Mouse (Mus musculus) lung, postnatal 14 days (tissue): ENCODE measurements at regions not wholly inside any gene's neighbourhood (a gene's known extent, or its start where the extent isn't known, plus 50 kb on each side); places are given as distances from the start of the nearest gene placed in this dataset.

Experiments
- DNase-seq: peaks from one replicate; pipeline ENCODE4 v3.0.0; 2021

GRCm38 (mm10) chr2:172776485-172776884, 163.6 kb downstream of the Bmp7 start:
- no peak for DNase-seq

GRCm38 (mm10) chr2:172777774-172778173, 162.3 kb downstream of the Bmp7 start:
- no peak for DNase-seq

GRCm38 (mm10) chr2:172779096-172779495, 161.0 kb downstream of the Bmp7 start:
- DNase-seq: no peak

DNA sequence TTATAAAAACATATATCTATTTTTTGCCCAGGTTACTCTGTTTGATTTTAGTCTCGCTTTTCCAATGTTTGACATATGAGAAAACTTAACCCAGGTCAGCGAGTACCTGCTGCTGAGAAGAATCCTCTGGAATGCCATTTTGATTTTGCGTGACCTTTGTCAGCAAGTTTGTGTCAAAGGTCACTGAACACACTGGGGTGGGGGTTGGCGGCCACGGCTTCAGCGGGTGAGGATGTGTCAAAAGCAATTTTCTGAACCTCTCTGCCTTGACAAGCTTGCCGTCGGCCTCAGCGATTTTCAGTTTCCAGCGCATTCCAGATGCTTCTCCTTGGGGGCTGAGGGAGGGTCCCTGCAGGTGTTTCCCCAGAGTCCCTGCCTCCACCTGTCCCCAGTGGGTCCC, 157.4 kb downstream of the Bmp7 start:
- DNase-seq: no peak

- no peak for DNase-seq
Measured at GRCm38 (mm10) chr2:172786297-172786696, 153.8 kb downstream of the Bmp7 start.

DNA sequence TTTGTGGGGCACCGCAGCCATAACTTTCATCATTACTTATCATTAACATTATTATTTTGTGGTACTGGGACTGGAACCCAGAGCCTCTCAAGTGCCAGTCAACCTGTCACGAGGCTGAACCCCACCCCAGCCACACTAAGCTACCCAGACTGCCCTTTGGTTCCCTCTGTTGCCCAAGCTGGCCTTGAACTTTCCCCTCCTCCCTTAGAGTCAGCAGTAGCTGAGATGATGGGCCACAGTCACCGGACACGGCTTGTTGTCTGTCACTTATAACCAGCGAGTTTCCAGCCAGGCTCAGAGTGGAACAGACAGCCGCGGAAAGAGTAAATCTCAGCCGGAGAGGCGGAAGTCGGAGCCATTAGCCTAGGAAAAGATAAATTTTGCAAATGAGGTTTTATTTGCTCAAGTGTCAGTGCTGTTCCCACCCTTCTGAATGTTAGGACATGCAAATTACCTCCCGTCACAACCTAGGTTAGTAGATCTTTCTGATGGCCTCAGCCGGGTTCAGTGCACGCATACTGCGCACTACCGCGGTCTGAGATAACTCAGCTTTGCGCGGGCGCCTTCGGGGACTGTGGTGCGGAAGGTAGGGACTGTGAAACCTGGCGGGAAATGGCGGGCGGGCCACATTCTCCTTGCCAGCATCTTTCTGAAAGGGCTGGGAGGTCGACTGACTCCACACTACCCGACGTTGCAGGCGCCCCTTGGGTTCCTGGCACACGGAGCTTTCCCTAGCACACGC, 152.7 kb downstream of the Bmp7 start:
- no peak for DNase-seq

- no peak for DNase-seq
Measured at GRCm38 (mm10) chr2:172789260-172789659, 150.9 kb downstream of the Bmp7 start.

- DNase-seq: no peak
Measured at GRCm38 (mm10) chr2:172792555-172792954, 147.6 kb downstream of the Bmp7 start.

DNA sequence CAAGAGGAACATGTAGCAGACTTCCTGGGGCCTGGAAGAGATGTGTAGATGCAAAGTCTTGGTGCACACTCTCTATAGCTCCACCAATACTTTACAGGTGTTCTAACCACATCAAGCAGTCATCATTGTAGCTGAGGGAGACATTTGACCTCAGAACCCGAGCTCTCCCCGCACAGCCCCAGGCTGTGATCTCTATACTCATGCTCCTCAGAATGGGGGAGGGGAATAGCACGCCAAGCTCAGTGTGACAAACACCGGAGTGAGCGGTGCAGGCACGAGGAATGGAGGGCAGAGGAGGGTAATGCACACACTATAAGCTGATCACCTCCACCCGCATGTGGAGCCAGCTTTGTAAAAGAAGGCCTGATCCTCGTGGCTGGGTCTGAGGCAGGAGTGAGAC, 146.1 kb downstream of the Bmp7 start:
- DNase-seq: no peak

- DNase-seq: no peak
Measured at GRCm38 (mm10) chr2:172794771-172795170, 145.3 kb downstream of the Bmp7 start.

- DNase-seq: peak; percentile 16
Measured at GRCm38 (mm10) chr2:172796104-172796503, 144.0 kb downstream of the Bmp7 start.

DNA sequence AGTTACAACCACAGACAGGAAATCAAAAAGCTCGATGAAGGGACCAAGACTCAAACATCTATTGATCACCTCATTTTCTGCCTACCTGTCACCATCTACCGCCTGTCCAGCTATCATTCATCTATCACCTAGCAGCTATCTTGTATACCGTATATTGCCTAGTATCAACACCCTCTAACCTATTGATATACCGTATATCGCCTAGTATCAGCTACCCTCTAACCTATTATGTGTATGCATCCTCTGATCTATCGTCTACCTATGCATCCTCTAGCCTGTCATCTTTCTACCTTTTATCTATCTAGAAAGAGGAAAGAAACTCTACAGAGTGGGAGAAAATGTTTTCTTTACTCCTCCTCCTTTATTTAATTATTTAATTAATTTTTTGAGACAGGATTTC, 143.2 kb downstream of the Bmp7 start:
- no peak for DNase-seq

DNA sequence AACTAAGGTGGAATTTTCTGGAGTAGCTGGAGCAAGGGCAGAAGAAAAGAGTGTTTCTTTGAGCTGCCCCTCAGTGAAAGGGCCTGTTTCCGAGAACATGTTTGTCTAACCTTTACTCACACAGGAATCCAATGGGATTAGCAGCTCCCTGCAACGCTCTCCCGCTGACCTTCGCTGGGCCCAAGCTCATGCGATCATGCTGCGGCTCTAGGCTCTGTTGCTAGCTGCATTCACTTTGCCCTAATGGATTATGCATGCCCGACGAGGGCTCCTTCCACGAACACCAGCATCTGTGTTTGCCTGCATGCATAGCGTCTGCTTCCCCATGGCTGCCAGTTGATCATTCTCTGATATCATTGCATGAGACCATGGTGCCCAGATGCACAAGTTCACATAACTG, 140.2 kb downstream of the Bmp7 start:
- DNase-seq: no peak

GRCm38 (mm10) chr2:172800801-172801200, 139.3 kb downstream of the Bmp7 start:
- DNase-seq: no peak

DNA sequence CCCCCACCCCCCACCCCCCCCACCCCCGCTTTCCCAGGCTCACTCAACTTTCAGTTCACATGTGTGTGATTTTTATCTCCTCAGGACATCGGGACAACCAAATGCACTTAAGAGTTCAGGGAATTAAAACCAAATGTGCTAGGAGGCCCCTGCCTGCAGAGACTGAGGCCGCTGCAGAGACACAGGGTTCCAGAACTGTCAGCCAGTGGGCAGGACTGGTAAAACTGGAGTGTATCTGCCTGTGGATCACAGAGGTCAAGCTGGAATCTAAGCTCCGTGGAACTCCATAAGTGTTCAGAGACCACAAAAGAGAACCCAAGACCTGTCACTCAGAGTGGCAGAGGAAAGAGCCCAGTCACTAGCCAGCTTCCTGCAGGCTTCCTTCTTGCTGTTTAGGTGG, 138.3 kb downstream of the Bmp7 start:
- DNase-seq: no peak

- no peak for DNase-seq
Measured at GRCm38 (mm10) chr2:172807446-172807845, 132.7 kb downstream of the Bmp7 start.

DNA sequence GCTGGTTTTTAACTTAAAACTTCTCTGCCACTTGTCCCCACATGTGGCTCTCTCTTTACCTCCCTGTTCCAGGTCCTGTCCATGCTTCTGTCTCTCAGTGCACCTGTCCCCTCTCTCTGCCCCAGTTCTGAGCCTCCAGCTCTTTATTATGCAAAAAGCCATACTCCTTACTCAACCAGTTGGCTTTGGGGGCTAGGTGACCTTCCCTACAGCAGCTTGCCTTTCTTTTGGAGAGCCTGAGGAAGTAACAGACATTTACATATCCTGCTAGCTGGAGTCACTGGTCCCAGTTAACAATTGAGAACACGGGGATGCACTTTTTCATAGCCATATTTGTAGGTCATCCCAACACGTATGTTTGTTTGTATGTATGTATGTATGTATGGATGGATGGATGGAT, 130.8 kb downstream of the Bmp7 start:
- DNase-seq: no peak

GRCm38 (mm10) chr2:172813319-172813718, 126.8 kb downstream of the Bmp7 start:
- DNase-seq: no peak

- no peak for DNase-seq
Measured at GRCm38 (mm10) chr2:172813906-172814305, 126.2 kb downstream of the Bmp7 start.

GRCm38 (mm10) chr2:172815146-172815545, 125.0 kb downstream of the Bmp7 start:
- DNase-seq: no peak

DNA sequence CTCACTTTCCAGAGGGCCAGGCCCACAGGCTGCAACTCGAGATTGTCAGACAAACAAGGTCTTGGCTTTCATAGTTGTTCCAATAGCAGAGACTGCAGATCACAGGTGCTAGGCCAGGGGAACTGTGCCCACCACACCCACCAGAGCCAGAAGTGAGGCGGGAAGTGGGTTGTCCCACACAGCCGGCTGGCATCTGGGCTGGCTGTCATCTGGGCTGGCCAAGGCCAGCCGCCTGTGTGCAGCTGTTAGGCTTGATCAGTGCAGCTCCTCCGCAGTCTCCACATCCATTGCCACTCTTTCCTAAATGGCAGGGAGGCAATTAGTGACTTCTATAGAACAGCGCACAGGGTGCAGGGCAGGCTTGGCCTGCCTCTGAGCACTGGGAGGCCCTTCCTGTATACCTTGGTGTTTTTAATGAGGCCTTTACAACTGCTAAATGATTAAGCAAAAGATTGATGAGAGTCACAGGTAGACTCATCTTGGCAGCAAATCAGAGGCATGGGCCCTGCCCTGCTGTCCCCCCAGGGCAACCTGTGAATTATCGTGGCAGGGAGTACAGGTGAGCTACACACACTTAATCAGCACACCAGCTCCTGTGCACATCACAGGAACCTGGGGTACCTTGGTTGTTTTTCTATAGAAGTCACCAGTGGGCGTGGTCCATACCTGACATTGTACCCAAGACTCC, 122.9 kb downstream of the Bmp7 start:
- DNase-seq: no peak
